Mouse (Mus musculus): Measurements from ENCODE around the gene Elf1. TPM values are rescaled to one million over a fixed set of nuclear protein-coding genes. Genes with fewer than 3 reads are reported as not detected.

Gene Elf1
- 323 and 335 TPM in 2 replicates for total RNA-seq (2017)

- ATAC-seq (replicated peaks in 1 of 2; ENCODE audit: insufficient read depth in 1 of 2, low FRiP score in 2 of 2, low TSS enrichment in 1 of 2, low read depth in 1 of 2, poor library complexity in 2 of 2, severe bottlenecking in 2 of 2) = peak; percentile 35 to 49
Measured at GRCm38 (mm10) chr14:79480624-79481338, at the start of gene Elf1. Gene Elf1 (plus strand): TSS chr14:79481194.

GRCm38 (mm10) chr14:79434068-79434467 lies 46.9 kb upstream of the Elf1 start:
- no peak for ATAC-seq (replicated peaks in 1 of 2; ENCODE audit: insufficient read depth in 1 of 2, low FRiP score in 2 of 2, low TSS enrichment in 1 of 2, low read depth in 1 of 2, poor library complexity in 2 of 2, severe bottlenecking in 2 of 2)

- ATAC-seq (replicated peaks in 1 of 2; ENCODE audit: insufficient read depth in 1 of 2, low FRiP score in 2 of 2, low TSS enrichment in 1 of 2, low read depth in 1 of 2, poor library complexity in 2 of 2, severe bottlenecking in 2 of 2) = no peak
Measured at GRCm38 (mm10) chr14:79440655-79441054, 40.3 kb upstream of the Elf1 start.

GRCm38 (mm10) chr14:79441441-79441840 lies 39.6 kb upstream of the Elf1 start:
- ATAC-seq (replicated peaks in 1 of 2; ENCODE audit: insufficient read depth in 1 of 2, low FRiP score in 2 of 2, low TSS enrichment in 1 of 2, low read depth in 1 of 2, poor library complexity in 2 of 2, severe bottlenecking in 2 of 2) = peak; percentile 53 to 82; a peak in 2 of 4 replicates

- ATAC-seq (replicated peaks in 1 of 2; ENCODE audit: insufficient read depth in 1 of 2, low FRiP score in 2 of 2, low TSS enrichment in 1 of 2, low read depth in 1 of 2, poor library complexity in 2 of 2, severe bottlenecking in 2 of 2) = no peak
Measured at GRCm38 (mm10) chr14:79444601-79445000, 36.4 kb upstream of the Elf1 start.

- ATAC-seq (replicated peaks in 1 of 2; ENCODE audit: insufficient read depth in 1 of 2, low FRiP score in 2 of 2, low TSS enrichment in 1 of 2, low read depth in 1 of 2, poor library complexity in 2 of 2, severe bottlenecking in 2 of 2) = 0 out of 4 replicates have a peak, but pooled peaks of 1 of the 2 experiments have one; percentile 13
Measured at GRCm38 (mm10) chr14:79445055-79445620, 35.9 kb upstream of the Elf1 start.

- peak; percentile 92 to 96 for ATAC-seq (replicated peaks in 1 of 2; ENCODE audit: insufficient read depth in 1 of 2, low FRiP score in 2 of 2, low TSS enrichment in 1 of 2, low read depth in 1 of 2, poor library complexity in 2 of 2, severe bottlenecking in 2 of 2)
Measured at GRCm38 (mm10) chr14:79451681-79452590, 29.1 kb upstream of the Elf1 start, which contains the start of gene Kbtbd6. Gene Kbtbd6 (plus strand): TSS chr14:79451835.

- ATAC-seq (replicated peaks in 1 of 2; ENCODE audit: insufficient read depth in 1 of 2, low FRiP score in 2 of 2, low TSS enrichment in 1 of 2, low read depth in 1 of 2, poor library complexity in 2 of 2, severe bottlenecking in 2 of 2) = peak in 1 of 2 experiments; percentile 1; a peak in 1 of 4 replicates
Measured at GRCm38 (mm10) chr14:79452591-79452934, 28.4 kb upstream of the Elf1 start.

GRCm38 (mm10) chr14:79460401-79460800 lies 20.6 kb upstream of the Elf1 start:
- no peak for ATAC-seq (replicated peaks in 1 of 2; ENCODE audit: insufficient read depth in 1 of 2, low FRiP score in 2 of 2, low TSS enrichment in 1 of 2, low read depth in 1 of 2, poor library complexity in 2 of 2, severe bottlenecking in 2 of 2)

- no peak for ATAC-seq (replicated peaks in 1 of 2; ENCODE audit: insufficient read depth in 1 of 2, low FRiP score in 2 of 2, low TSS enrichment in 1 of 2, low read depth in 1 of 2, poor library complexity in 2 of 2, severe bottlenecking in 2 of 2)
Measured at GRCm38 (mm10) chr14:79460988-79461387, 20.0 kb upstream of the Elf1 start.

- ATAC-seq (replicated peaks in 1 of 2; ENCODE audit: insufficient read depth in 1 of 2, low FRiP score in 2 of 2, low TSS enrichment in 1 of 2, low read depth in 1 of 2, poor library complexity in 2 of 2, severe bottlenecking in 2 of 2) = no peak
Measured at GRCm38 (mm10) chr14:79465623-79466022, 15.4 kb upstream of the Elf1 start.

GRCm38 (mm10) chr14:79467621-79468020 lies 13.4 kb upstream of the Elf1 start:
- no peak for ATAC-seq (replicated peaks in 1 of 2; ENCODE audit: insufficient read depth in 1 of 2, low FRiP score in 2 of 2, low TSS enrichment in 1 of 2, low read depth in 1 of 2, poor library complexity in 2 of 2, severe bottlenecking in 2 of 2)

- no peak for ATAC-seq (replicated peaks in 1 of 2; ENCODE audit: insufficient read depth in 1 of 2, low FRiP score in 2 of 2, low TSS enrichment in 1 of 2, low read depth in 1 of 2, poor library complexity in 2 of 2, severe bottlenecking in 2 of 2)
Measured at GRCm38 (mm10) chr14:79473384-79473783, 7.6 kb upstream of the Elf1 start.

- peak; percentile 74 to 75 for ATAC-seq (replicated peaks in 1 of 2; ENCODE audit: insufficient read depth in 1 of 2, low FRiP score in 2 of 2, low TSS enrichment in 1 of 2, low read depth in 1 of 2, poor library complexity in 2 of 2, severe bottlenecking in 2 of 2)
Measured at GRCm38 (mm10) chr14:79481339-79482151, 551 bp downstream of the Elf1 start, which contains the start of gene Wbp4. Gene Wbp4 (minus strand): TSS chr14:79481520.

GRCm38 (mm10) chr14:79482251-79482661 lies 1.3 kb downstream of the Elf1 start:
- ATAC-seq (replicated peaks in 1 of 2; ENCODE audit: insufficient read depth in 1 of 2, low FRiP score in 2 of 2, low TSS enrichment in 1 of 2, low read depth in 1 of 2, poor library complexity in 2 of 2, severe bottlenecking in 2 of 2) = no peak

- ATAC-seq (replicated peaks in 1 of 2; ENCODE audit: insufficient read depth in 1 of 2, low FRiP score in 2 of 2, low TSS enrichment in 1 of 2, low read depth in 1 of 2, poor library complexity in 2 of 2, severe bottlenecking in 2 of 2) = no peak
Measured at GRCm38 (mm10) chr14:79482747-79483355, 1.9 kb downstream of the Elf1 start.

All from hematopoietic stem cell, adult 5-6 weeks (primary cell).